Mouse (Mus musculus) hindbrain, embryonic 16.5 days (tissue): ENCODE data around the gene Igf1. TPM values are rescaled to one million over a fixed set of nuclear protein-coding genes. Genes with fewer than 3 reads are reported as not detected.

Source experiments
- ATAC-seq: fragments of 200-750 bp; cut with Nextera tagmentation; 2 replicates; pipeline ENCODE4 v1.8.0; 2017; ENCODE audit warnings: moderate TSS enrichment, moderate library complexity
- H3K27ac ChIP-seq: fragments of 300-500 bp; sonication (generic); 2 replicates; pipeline ENCODE4 v1.5.1; 2014; ENCODE audit warnings: low read depth, mild to moderate bottlenecking, control low read depth, low read length, moderate library complexity
- H3K27me3 ChIP-seq: fragments of 300-500 bp; sonication (generic); replicated peaks from 2 replicates; pipeline ENCODE4 v1.6.1; 2014; ENCODE audit warnings: low read length; ENCODE audit not compliant: control insufficient read depth, insufficient read depth
- H3K36me3 ChIP-seq: fragments of 300-500 bp; sonication (generic); 2 replicates; pipeline ENCODE4 v1.6.1; 2014; ENCODE audit warnings: mild to moderate bottlenecking, low read length, moderate library complexity, mixed read lengths; ENCODE audit not compliant: control insufficient read depth, insufficient read depth
- H3K4me1 ChIP-seq: fragments of 300-500 bp; sonication (generic); 2 replicates; pipeline ENCODE4 v1.6.1; 2014; ENCODE audit warnings: low read depth, low read length; ENCODE audit not compliant: control insufficient read depth, insufficient read depth
- H3K4me2 ChIP-seq: fragments of 300-500 bp; sonication (generic); 2 replicates; pipeline ENCODE4 v1.6.1; 2014; ENCODE audit warnings: mild to moderate bottlenecking, low read length, control low read depth, moderate library complexity
- H3K4me3 ChIP-seq: fragments of 300-500 bp; sonication (generic); 2 replicates; pipeline ENCODE4 v1.5.1; 2014; ENCODE audit warnings: mild to moderate bottlenecking, low read length, control low read depth, moderate library complexity
- H3K9ac ChIP-seq: fragments of 300-500 bp; sonication (generic); 2 replicates; pipeline ENCODE4 v1.6.1; 2014; ENCODE audit warnings: low read depth, mild to moderate bottlenecking, control low read depth, low read length, moderate library complexity
- H3K9me3 ChIP-seq: fragments of 300-500 bp; sonication (generic); 2 replicates; pipeline ENCODE4 v1.6.1; 2014; ENCODE audit warnings: mild to moderate bottlenecking, low read length, moderate library complexity; ENCODE audit not compliant: control insufficient read depth
- WGBS: fragments of 180-500 bp; shearing (Covaris S2); extraction: QIAGEN DNeasy Blood & Tissue Kit; methylation state at CpG from one replicate; pipeline ENCODE4 v1.1.7; 2014; 5-methylcytosine and 5-hydroxymethylcytosine counted together
- polyA plus RNA-seq: library from polyadenylated mRNA; unstranded; fragments of >200 nt; fragmentation: Nextera tagmentation; extraction: Ambion mirVana; gene quantifications from 2 replicates; pipeline ENCODE4 v1.2.1, GENCODE M21; 2015

The Igf1 gene
- polyA plus RNA-seq, 1 experiment from 2014 or later = 15.7 TPM

GRCm38 (mm10) chr10:87904324-87904723 is 46.3 kb downstream of the Igf1 start:
- WGBS = 68% methylated on average over 5 of the region's 5 CpGs
- no peaks in the 10 kb centered on the region for H3K27me3 ChIP-seq
- ATAC-seq = no peak
- H3K36me3 ChIP-seq = no peaks in the 10 kb centered on the region
- no peak overlapping the region for H3K27ac ChIP-seq
- H3K9me3 ChIP-seq = no peaks in the 10 kb centered on the region
- no peaks in the 10 kb centered on the region for H3K4me1 ChIP-seq
- no peak overlapping the region for H3K9ac ChIP-seq
- no peak overlapping the region for H3K4me3 ChIP-seq
- no peak overlapping the region for H3K4me2 ChIP-seq

GRCm38 (mm10) chr10:87905087-87905486 is 47.0 kb downstream of the Igf1 start:
- no peak overlapping the region for H3K9ac ChIP-seq

GRCm38 (mm10) chr10:87906121-87906520 is 48.1 kb downstream of the Igf1 start:
- Histone ChIP-seq H3K9ac (no peak overlapping the region), H3K4me2 (no peak overlapping the region), H3K4me1 (no peaks in the 10 kb centered on the region), H3K36me3 (no peaks in the 10 kb centered on the region), H3K4me3 (no peak overlapping the region), H3K27ac (no peak overlapping the region), H3K9me3 (no peaks in the 10 kb centered on the region), H3K27me3 (no peaks in the 10 kb centered on the region)
- ATAC-seq = no peak
- 87% methylated on average over 3 of the region's 3 CpGs for WGBS

More at GRCm38 (mm10) chr10:87905087-87905486, 47.0 kb downstream of the Igf1 start:
- Histone ChIP-seq H3K4me3 (no peak overlapping the region), H3K4me2 (no peak overlapping the region), H3K36me3 (no peaks in the 10 kb centered on the region), H3K27me3 (no peaks in the 10 kb centered on the region), H3K9me3 (no peaks in the 10 kb centered on the region), H3K4me1 (no peaks in the 10 kb centered on the region), H3K27ac (no peak overlapping the region)
- WGBS = 74% methylated on average over 3 of the region's 3 CpGs
- no peak for ATAC-seq

GRCm38 (mm10) chr10:87906757-87907307 is 48.8 kb downstream of the Igf1 start:
- Histone ChIP-seq H3K36me3 (no peaks in the 10 kb centered on the region), H3K27me3 (no peaks in the 10 kb centered on the region), H3K27ac (no peak overlapping the region), H3K4me1 (no peaks in the 10 kb centered on the region), H3K4me3 (no peak overlapping the region), H3K9me3 (no peaks in the 10 kb centered on the region), H3K4me2 (no peak overlapping the region), H3K9ac (no peak overlapping the region)
- 96% methylated on average over 2 of the region's 2 CpGs for WGBS
- no peak for ATAC-seq

GRCm38 (mm10) chr10:87913852-87914251 is 55.8 kb downstream of the Igf1 start:
- Histone ChIP-seq H3K4me1 (no peaks in the 10 kb centered on the region), H3K4me2 (no peak overlapping the region), H3K9ac (no peak overlapping the region), H3K36me3 (no peaks in the 10 kb centered on the region), H3K27me3 (no peaks in the 10 kb centered on the region), H3K4me3 (no peak overlapping the region), H3K27ac (no peak overlapping the region), H3K9me3 (no peaks in the 10 kb centered on the region)
- no peak for ATAC-seq
- WGBS = 86% methylated on average over 3 of the region's 3 CpGs

GRCm38 (mm10) chr10:87914932-87915331 is 56.9 kb downstream of the Igf1 start:
- H3K4me3 ChIP-seq = no peak overlapping the region
- H3K4me2 ChIP-seq = no peak overlapping the region
- no peak overlapping the region for H3K27ac ChIP-seq
- H3K36me3 ChIP-seq = no peaks in the 10 kb centered on the region
- no peaks in the 10 kb centered on the region for H3K27me3 ChIP-seq
- H3K9ac ChIP-seq = no peak overlapping the region
- no peaks in the 10 kb centered on the region for H3K9me3 ChIP-seq
- WGBS = 91% methylated on average over 10 of the region's 10 CpGs
- no peaks in the 10 kb centered on the region for H3K4me1 ChIP-seq
- no peak for ATAC-seq

- Histone ChIP-seq H3K9ac (no peak overlapping the region), H3K27ac (no peak overlapping the region), H3K27me3 (no peaks in the 10 kb centered on the region), H3K4me2 (no peak overlapping the region), H3K9me3 (no peaks in the 10 kb centered on the region), H3K4me1 (no peaks in the 10 kb centered on the region), H3K4me3 (no peak overlapping the region), H3K36me3 (no peaks in the 10 kb centered on the region)
- ATAC-seq = no peak
- 90% methylated on average over 3 of the region's 3 CpGs for WGBS
Observed at GRCm38 (mm10) chr10:87915782-87916181, 57.7 kb downstream of the Igf1 start.

- no peak overlapping the region for H3K4me2 ChIP-seq
- H3K9me3 ChIP-seq = no peaks in the 10 kb centered on the region
- 88% methylated on average over 3 of the region's 3 CpGs for WGBS
Observed at GRCm38 (mm10) chr10:87922263-87922662, 64.2 kb downstream of the Igf1 start.

GRCm38 (mm10) chr10:87926564-87926963 is 68.5 kb downstream of the Igf1 start:
- no peak overlapping the region for H3K4me3 ChIP-seq
- 34% methylated on average over 8 of the region's 8 CpGs for WGBS
- no peak for ATAC-seq

More at GRCm38 (mm10) chr10:87922263-87922662, 64.2 kb downstream of the Igf1 start:
- no peak overlapping the region for H3K27ac ChIP-seq
- H3K4me1 ChIP-seq = peaks cover 2% of the 10 kb centered on the region
- no peak overlapping the region for H3K9ac ChIP-seq
- H3K36me3 ChIP-seq = no peaks in the 10 kb centered on the region
- H3K4me3 ChIP-seq = no peak overlapping the region
- H3K27me3 ChIP-seq = no peaks in the 10 kb centered on the region
- ATAC-seq = no peak

More at GRCm38 (mm10) chr10:87926564-87926963, 68.5 kb downstream of the Igf1 start:
- H3K36me3 ChIP-seq = no peaks in the 10 kb centered on the region
- H3K27ac ChIP-seq = no peak overlapping the region
- H3K4me2 ChIP-seq = no peak overlapping the region
- H3K9me3 ChIP-seq = no peaks in the 10 kb centered on the region
- H3K27me3 ChIP-seq = no peaks in the 10 kb centered on the region
- peaks cover 2% of the 10 kb centered on the region for H3K4me1 ChIP-seq
- no peak overlapping the region for H3K9ac ChIP-seq
